Mouse (Mus musculus) myocyte (in vitro differentiated cells): ENCODE measurements around the gene Cenps. TPM values are rescaled to one million over a fixed set of nuclear protein-coding genes. Genes with fewer than 3 reads are reported as not detected.

Experiments used
- H3K27me3 ChIP-seq: one replicate; pipeline ENCODE4 v1.6.1; 2011; ENCODE audit not compliant: control insufficient read depth, insufficient read depth, insufficient read length
- H3K36me3 ChIP-seq: one replicate; pipeline ENCODE4 v1.6.1; 2011; ENCODE audit not compliant: control insufficient read depth, insufficient read depth
- H3K4me2 ChIP-seq: one replicate; pipeline ENCODE4 v1.6.1; 2011; ENCODE audit warnings: low read depth, control low read depth
- H3K4me3 ChIP-seq: one replicate; pipeline ENCODE4 v1.5.1; 2011; ENCODE audit warnings: mild to moderate bottlenecking, control low read depth, moderate library complexity
- H3K79me2 ChIP-seq: one replicate; pipeline ENCODE4 v1.6.1; 2011; ENCODE audit not compliant: control insufficient read depth, insufficient read depth
- H3ac ChIP-seq: one replicate; pipeline ENCODE4 v1.6.1; 2011; ENCODE audit not compliant: control insufficient read depth, insufficient read length
- CEBPB ChIP-seq: IDR thresholded peaks from 2 replicates; pipeline ENCODE4 v1.6.1; 2011; ENCODE audit warnings: mild to moderate bottlenecking, moderate library complexity; ENCODE audit not compliant: poor library complexity, insufficient read depth, severe bottlenecking
- E2F4 ChIP-seq: IDR thresholded peaks from one replicate; pipeline ENCODE4 v1.6.1; 2011; ENCODE audit warnings: mild to moderate bottlenecking, control low read depth, moderate library complexity; ENCODE audit not compliant: insufficient read depth
- MAX ChIP-seq: IDR thresholded peaks from one replicate; pipeline ENCODE4 v1.6.1; 2011; ENCODE audit warnings: low read depth, mild to moderate bottlenecking, control low read depth
- MYOD1 ChIP-seq, 3 experiments: IDR thresholded peaks; one replicate each; pipeline ENCODE4 v1.6.1; 2011; ENCODE audit warnings: control low read depth in 2 of 3, low read depth in 2 of 3, mild to moderate bottlenecking in 2 of 3, moderate library complexity in 1 of 3; ENCODE audit not compliant: insufficient read length in 2 of 3, control insufficient read depth in 1 of 3
- MYOG ChIP-seq, 3 experiments: IDR thresholded peaks; one replicate each; pipeline ENCODE4 v1.6.1; 2011; ENCODE audit warnings: control low read depth in 2 of 3, low read depth in 2 of 3, mild to moderate bottlenecking in 2 of 3; ENCODE audit not compliant: insufficient read length in 2 of 3, control insufficient read depth in 1 of 3, insufficient read depth in 1 of 3
- POLR2A ChIP-seq: IDR thresholded peaks from one replicate; pipeline ENCODE4 v1.6.1; 2011; ENCODE audit warnings: low read depth, mild to moderate bottlenecking, control low read depth, moderate library complexity; ENCODE audit not compliant: insufficient read length
- POLR2AphosphoS2 ChIP-seq: IDR thresholded peaks from one replicate; pipeline ENCODE4 v1.6.1; 2011; ENCODE audit warnings: low read depth, control low read depth; ENCODE audit not compliant: insufficient read length
- REST ChIP-seq: IDR thresholded peaks from one replicate; pipeline ENCODE4 v1.6.1; 2011; ENCODE audit warnings: mild to moderate bottlenecking, control low read depth, moderate library complexity; ENCODE audit not compliant: insufficient read depth, insufficient read length
- SRF ChIP-seq: IDR thresholded peaks from one replicate; pipeline ENCODE4 v1.6.1; 2011; ENCODE audit warnings: low read depth; ENCODE audit not compliant: control insufficient read depth, insufficient read length
- TCF12 ChIP-seq: IDR thresholded peaks from one replicate; pipeline ENCODE4 v1.6.1; 2011; ENCODE audit warnings: mild to moderate bottlenecking, control low read depth; ENCODE audit not compliant: poor library complexity, insufficient read depth, severe bottlenecking
- TCF3 ChIP-seq: IDR thresholded peaks from one replicate; pipeline ENCODE4 v1.6.1; 2011; ENCODE audit warnings: low read depth, control low read depth; ENCODE audit not compliant: insufficient read length
- USF1 ChIP-seq: IDR thresholded peaks from one replicate; pipeline ENCODE4 v1.6.1; 2011; ENCODE audit warnings: low read depth, mild to moderate bottlenecking, control low read depth, moderate library complexity
- polyA plus RNA-seq: library from polyadenylated mRNA; unstranded; fragments of >200 nt; fragmentation: generic; extraction: Trizol; gene quantifications from one replicate; pipeline ENCODE4 v1.2.1, GENCODE M21; 2012; ENCODE audit warnings: missing spikeins

Gene Cenps
- polyA plus RNA-seq, 1 experiment = 7.3 TPM

GRCm38 (mm10) chr4:149097956-149098355, 39.5 kb downstream of the Cenps start:
- H3K36me3 ChIP-seq = peaks cover 7% of the 10 kb centered on the region
- H3ac ChIP-seq = no peak overlapping the region
- H3K27me3 ChIP-seq = no peaks in the 10 kb centered on the region
- no peak for TF ChIP-seq E2F4
- TF ChIP-seq POLR2A = no peak
- TF ChIP-seq POLR2AphosphoS2 = no peak
- TF ChIP-seq CEBPB = no peak
- TF ChIP-seq REST = no peak
- no peak for TF ChIP-seq MYOG (IDR thresholded peaks at IDR 0.05; ENCODE audit: control insufficient read depth in 1 of 3, insufficient read depth in 1 of 3, insufficient read length in 2 of 3, low read depth in 2 of 3)
- no peak for TF ChIP-seq TCF3
- TF ChIP-seq TCF12 = no peak
- TF ChIP-seq MYOD1 (IDR thresholded peaks at IDR 0.05; ENCODE audit: control insufficient read depth in 1 of 3, insufficient read length in 2 of 3, low read depth in 2 of 3) = no peak
- no peak for TF ChIP-seq MAX
- TF ChIP-seq SRF = no peak
- no peak for TF ChIP-seq USF1
- H3K4me3 ChIP-seq = peak overlapping the region; percentile 93
- H3K4me2 ChIP-seq = peak overlapping the region; percentile 74
- H3K79me2 ChIP-seq = peaks cover 60% of the 10 kb centered on the region

GRCm38 (mm10) chr4:149091364-149091763, 46.1 kb downstream of the Cenps start:
- no peak overlapping the region for H3ac ChIP-seq
- peaks cover 66% of the 10 kb centered on the region for H3K79me2 ChIP-seq
- H3K4me3 ChIP-seq = no peak overlapping the region
- no peaks in the 10 kb centered on the region for H3K27me3 ChIP-seq
- peak overlapping the region; percentile 35 for H3K4me2 ChIP-seq
- TF ChIP-seq MYOD1 (IDR thresholded peaks at IDR 0.05; ENCODE audit: control insufficient read depth in 1 of 3, insufficient read length in 2 of 3, low read depth in 2 of 3) (no peak), USF1 (peak; percentile 66), MAX (no peak), POLR2AphosphoS2 (no peak), MYOG (IDR thresholded peaks at IDR 0.05; ENCODE audit: control insufficient read depth in 1 of 3, insufficient read depth in 1 of 3, insufficient read length in 2 of 3, low read depth in 2 of 3) (no peak), TCF12 (no peak)
- H3K36me3 ChIP-seq = peaks cover 7% of the 10 kb centered on the region

DNA sequence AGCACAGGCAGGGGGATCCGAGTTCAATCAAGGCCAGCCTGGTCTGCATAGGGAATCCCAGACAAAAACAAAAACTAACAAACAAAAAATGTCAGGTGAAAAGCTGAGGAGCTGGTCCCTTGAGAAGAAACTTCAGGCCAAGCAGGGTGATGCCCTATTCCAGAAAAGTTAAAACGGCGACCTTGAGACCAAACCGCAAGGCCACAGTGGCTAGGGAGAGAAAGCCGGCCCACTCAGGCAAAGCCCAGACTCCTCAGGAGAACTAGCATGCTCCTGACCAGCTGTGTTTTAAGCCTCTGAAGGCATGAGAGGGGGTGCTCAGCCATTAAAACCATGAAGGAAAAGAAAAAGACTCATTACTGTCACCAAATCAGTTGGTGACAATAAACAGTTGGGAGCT, 52.0 kb downstream of the Cenps start:
- Histone ChIP-seq H3K4me3 (no peak overlapping the region), H3ac (no peak overlapping the region), H3K79me2 (peaks cover 44% of the 10 kb centered on the region), H3K27me3 (no peaks in the 10 kb centered on the region), H3K36me3 (no peaks in the 10 kb centered on the region), H3K4me2 (no peak overlapping the region)
- TF ChIP-seq TCF12 (no peak), POLR2A (no peak), MAX (no peak), POLR2AphosphoS2 (no peak), TCF3 (no peak), USF1 (no peak), REST (no peak), CEBPB (no peak), SRF (no peak), MYOG (IDR thresholded peaks at IDR 0.05; ENCODE audit: control insufficient read depth in 1 of 3, insufficient read depth in 1 of 3, insufficient read length in 2 of 3, low read depth in 2 of 3) (no peak), E2F4 (no peak)

- Histone ChIP-seq H3K36me3 (no peaks in the 10 kb centered on the region), H3K79me2 (peaks cover 42% of the 10 kb centered on the region), H3K4me2 (no peak overlapping the region), H3K27me3 (no peaks in the 10 kb centered on the region), H3K4me3 (no peak overlapping the region), H3ac (no peak overlapping the region)
- TF ChIP-seq USF1 (no peak), SRF (no peak), MAX (no peak), MYOD1 (IDR thresholded peaks at IDR 0.05; ENCODE audit: control insufficient read depth in 1 of 3, insufficient read length in 2 of 3, low read depth in 2 of 3) (no peak), MYOG (IDR thresholded peaks at IDR 0.05; ENCODE audit: control insufficient read depth in 1 of 3, insufficient read depth in 1 of 3, insufficient read length in 2 of 3, low read depth in 2 of 3) (no peak), POLR2A (no peak), REST (no peak)
Observed at GRCm38 (mm10) chr4:149081528-149081927, 55.9 kb downstream of the Cenps start.

DNA sequence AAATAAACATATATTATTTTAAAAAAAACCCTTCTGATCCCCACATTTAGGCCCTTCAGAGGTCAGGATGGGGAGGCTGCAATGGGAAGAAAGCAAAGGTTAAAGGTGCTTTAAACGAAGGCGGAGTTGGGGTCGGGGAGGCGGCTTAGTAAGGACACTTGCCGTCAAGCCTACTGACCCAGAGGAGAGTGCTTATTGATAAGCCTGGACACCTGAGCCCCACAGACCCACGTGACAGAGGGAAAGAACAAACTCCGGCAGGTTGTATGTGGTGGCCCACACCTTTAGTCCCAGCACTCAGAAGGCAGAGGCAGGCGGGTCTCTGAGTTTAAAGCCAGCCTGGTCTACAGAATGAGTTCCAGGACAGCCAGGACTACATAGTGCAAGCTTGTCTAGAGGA, 57.3 kb downstream of the Cenps start:
- H3ac ChIP-seq = no peak overlapping the region
- H3K79me2 ChIP-seq = peaks cover 39% of the 10 kb centered on the region
- no peaks in the 10 kb centered on the region for H3K36me3 ChIP-seq
- H3K4me3 ChIP-seq = no peak overlapping the region
- TF ChIP-seq USF1 (no peak), POLR2A (no peak), REST (no peak), TCF12 (no peak)
- no peak overlapping the region for H3K4me2 ChIP-seq
- H3K27me3 ChIP-seq = no peaks in the 10 kb centered on the region
